Mouse (Mus musculus) CH12.LX (cell line): ENCODE results near the gene Vstm2b. TPM values are rescaled to one million over a fixed set of nuclear protein-coding genes. Genes with fewer than 3 reads are reported as not detected.

Experiments used
- DNase-seq: peaks from one replicate; pipeline ENCODE4 v3.0.0-alpha.2; 2013; ENCODE audit errors: extremely low read depth
- H3K27ac ChIP-seq: 2 replicates; pipeline ENCODE4 v1.5.1; 2012; ENCODE audit warnings: low read depth, mild to moderate bottlenecking, control low read depth, moderate library complexity; ENCODE audit not compliant: insufficient read depth
- H3K27me3 ChIP-seq: replicated peaks from 2 replicates; pipeline ENCODE3; 2012; ENCODE audit warnings: inconsistent platforms
- H3K36me3 ChIP-seq, 2 experiments: replicated peaks in 1 of 2; 2 replicates each; pipeline versions ENCODE3 to v1.6.1; 2012; ENCODE audit warnings: inconsistent platforms in 1 of 2, low read length in 1 of 2, mild to moderate bottlenecking in 1 of 2, mixed read lengths in 1 of 2, moderate library complexity in 1 of 2; ENCODE audit not compliant: control insufficient read depth in 1 of 2, insufficient read depth in 1 of 2
- H3K4me1 ChIP-seq, 2 experiments: 2 replicates each; pipeline ENCODE4 v1.6.1; 2012; ENCODE audit warnings: inconsistent platforms in 1 of 2, moderate library complexity in 1 of 2; ENCODE audit not compliant: insufficient read depth in 2 of 2, control insufficient read depth in 1 of 2
- H3K4me2 ChIP-seq: 2 replicates; pipeline ENCODE4 v1.6.1; 2012; ENCODE audit warnings: low read depth, mild to moderate bottlenecking, control low read depth; ENCODE audit not compliant: poor library complexity, insufficient read depth, severe bottlenecking
- H3K4me3 ChIP-seq, 3 experiments: fragments of 150-350 bp in 1 of 3; sonication (generic) in 1 of 3; replicated peaks in 1 of 3; 2 replicates each; pipeline versions ENCODE3 to v1.5.1; 2011 to 2012; ENCODE audit warnings: low read depth in 2 of 3, low read length in 2 of 3, mild to moderate bottlenecking in 2 of 3, moderate library complexity in 2 of 3, control low read depth in 1 of 3, improper control_type of control experiment in 1 of 3, inconsistent platforms in 1 of 3, mixed read lengths in 1 of 3; ENCODE audit not compliant: poor library complexity in 1 of 3
- H3K79me2 ChIP-seq: replicated peaks from 2 replicates; pipeline ENCODE4 v1.6.1; 2012; ENCODE audit warnings: mild to moderate bottlenecking, moderate library complexity; ENCODE audit not compliant: control insufficient read depth, poor library complexity, insufficient read depth, severe bottlenecking; ENCODE audit errors: extremely low read depth
- H3K9ac ChIP-seq: 2 replicates; pipeline ENCODE4 v1.6.1; 2012; ENCODE audit warnings: low read depth, mild to moderate bottlenecking, control low read depth, moderate library complexity; ENCODE audit not compliant: insufficient read depth
- H3K9me3 ChIP-seq: replicated peaks from 2 replicates; pipeline ENCODE3; 2012; ENCODE audit warnings: low read length, inconsistent platforms, mixed read lengths
- CHD1 ChIP-seq: IDR thresholded peaks from 2 replicates; pipeline ENCODE4 v1.6.1; 2012; ENCODE audit warnings: low read depth, low read length, improper control_type of control experiment, inconsistent platforms
- CHD2 ChIP-seq: IDR thresholded peaks from 2 replicates; pipeline ENCODE4 v1.6.1; 2011; ENCODE audit warnings: low read length, improper control_type of control experiment
- ELF1 ChIP-seq: IDR thresholded peaks from 2 replicates; pipeline ENCODE4 v1.6.1; 2014; ENCODE audit warnings: low read depth, mild to moderate bottlenecking, inconsistent platforms, low read length, improper control_type of control experiment
- ETS1 ChIP-seq: conservative IDR thresholded peaks from 2 replicates; pipeline ENCODE4 v1.6.1; 2012; ENCODE audit warnings: low read depth, mild to moderate bottlenecking, inconsistent platforms, low read length, improper control_type of control experiment, moderate library complexity
- HCFC1 ChIP-seq: IDR thresholded peaks from 2 replicates; pipeline ENCODE4 v1.6.1; 2012; ENCODE audit warnings: low read depth, mild to moderate bottlenecking, inconsistent platforms, low read length, improper control_type of control experiment
- JUND ChIP-seq: conservative IDR thresholded peaks from 2 replicates; pipeline ENCODE4 v1.6.1; 2011; ENCODE audit warnings: low read depth, low read length, improper control_type of control experiment
- MAX ChIP-seq: IDR thresholded peaks from 2 replicates; pipeline ENCODE4 v1.6.1; 2011; ENCODE audit warnings: low read length, improper control_type of control experiment
- MAZ ChIP-seq: IDR thresholded peaks from 2 replicates; pipeline ENCODE4 v1.6.1; 2012; ENCODE audit warnings: low read depth, mild to moderate bottlenecking, inconsistent platforms, low read length, improper control_type of control experiment, moderate library complexity
- NELFE ChIP-seq: IDR thresholded peaks from 2 replicates; pipeline ENCODE4 v1.6.1; 2011; ENCODE audit warnings: low read depth, low read length, improper control_type of control experiment
- SIN3A ChIP-seq: IDR thresholded peaks from 2 replicates; pipeline ENCODE4 v1.6.1; 2012; ENCODE audit warnings: low read length, improper control_type of control experiment, inconsistent platforms
- TBP ChIP-seq: conservative IDR thresholded peaks from 2 replicates; pipeline ENCODE4 v1.6.1; 2011; ENCODE audit warnings: low read depth, low read length, improper control_type of control experiment
- USF2 ChIP-seq: conservative IDR thresholded peaks from 2 replicates; pipeline ENCODE4 v1.6.1; 2011; ENCODE audit warnings: low read depth, low read length, improper control_type of control experiment
- ZKSCAN1 ChIP-seq: IDR thresholded peaks from 2 replicates; pipeline ENCODE4 v1.6.1; 2012; ENCODE audit warnings: low read depth, inconsistent platforms, low read length, improper control_type of control experiment, borderline replicate concordance
- ZNF384 ChIP-seq: IDR thresholded peaks from 2 replicates; pipeline ENCODE4 v1.6.1; 2012; ENCODE audit warnings: low read depth, low read length, improper control_type of control experiment, inconsistent platforms
- dilution Hi-C: fragments of 300-500 bp; cut with MboI; formaldehyde crosslinking; loops from 2 replicates; pipeline ENCODE4 v1.14.3; 2020; ENCODE audit warnings: low sequenced_read_pairs; ENCODE audit not compliant: extremely low pct_unique_long_range_greater_than_20kb, extremely low pct_ligation_motif_present
- in situ Hi-C: fragments of 300-500 bp; cut with MboI; formaldehyde crosslinking; loops from 3 replicates; pipeline ENCODE4 v1.14.3; 2019; ENCODE audit warnings: low sequenced_read_pairs, low pct_ligation_motif_present, low pct_unique_long_range_greater_than_20kb, mixed read lengths
- polyA plus RNA-seq: library from polyadenylated mRNA; unstranded; fragments of >175 nt; gene quantifications from 2 replicates; pipeline ENCODE4 v1.2.1, GENCODE M21; 2012; ENCODE audit warnings: low read depth; ENCODE audit not compliant: insufficient read length
- total RNA-seq, 2 experiments: library from RNA; depleted of rRNA; stranded (reverse); fragments of 300-350 nt in 1 of 2; fragments of >200 nt in 1 of 2; gene quantifications; 2 replicates each; pipeline ENCODE4 v1.2.3; 2012 to 2014

Vstm2b gene
- not detected in 2 replicates for total RNA-seq (2012; rRNA removed)
- total RNA-seq (2014; rRNA removed): not detected in 2 replicates
- polyA plus RNA-seq: not detected in 2 replicates

GRCm38 (mm10) chr7:40898096-40898710 lies at the start of gene Vstm2b:
TSS of gene Vstm2b (plus strand) at chr7:40898328.
- H3K4me1 ChIP-seq: no peaks in the 10 kb centered on the region
- TF ChIP-seq CHD2: no peak
- TF ChIP-seq ZKSCAN1: no peak
- no peak for TF ChIP-seq ETS1
- no peak for TF ChIP-seq MAX
- no peak for TF ChIP-seq JUND
- no peak for TF ChIP-seq MAZ
- TF ChIP-seq ZNF384: no peak
- TF ChIP-seq TBP: no peak
- TF ChIP-seq SIN3A: no peak
- no peak for TF ChIP-seq USF2
- TF ChIP-seq, all 38 proteins: peak for 0
- no peaks in the 10 kb centered on the region for H3K36me3 ChIP-seq
- H3K9me3 ChIP-seq: peaks cover 15% of the 10 kb centered on the region
- no peaks in the 10 kb centered on the region for H3K27me3 ChIP-seq
- in situ Hi-C loops (no loop called here), dilution Hi-C loops (no loop called here)
- H3K27ac ChIP-seq: no peak within 1 kb of the TSS
- H3K79me2 ChIP-seq: no peaks in the 10 kb centered on the region
- no peak within 1 kb of the TSS for H3K4me2 ChIP-seq
- no peak within 1 kb of the TSS for H3K4me3 ChIP-seq
- H3K9ac ChIP-seq: no peak within 1 kb of the TSS
- no peak for DNase-seq

GRCm38 (mm10) chr7:40856088-40856625 lies 42.0 kb upstream of the Vstm2b start:
- Histone ChIP-seq H3K4me1 (no peaks in the 10 kb centered on the region), H3K9ac (no peak overlapping the region), H3K27ac (no peak overlapping the region), H3K36me3 (no peaks in the 10 kb centered on the region), H3K4me2 (no peak overlapping the region), H3K4me3 (no peak overlapping the region), H3K27me3 (no peaks in the 10 kb centered on the region), H3K79me2 (no peaks in the 10 kb centered on the region), H3K9me3 (no peaks in the 10 kb centered on the region)
- dilution Hi-C loops: no loop called here
- in situ Hi-C loops: no loop called here
- TF ChIP-seq CHD1 (no peak), USF2 (no peak), ZKSCAN1 (no peak), MAX (no peak), SIN3A (no peak), NELFE (no peak), CHD2 (no peak), ELF1 (no peak), JUND (no peak), HCFC1 (no peak)
- no peak for DNase-seq
